Mouse (Mus musculus) thymus, adult 2 months (tissue): ENCODE results near the gene Wdhd1.

Experiments
- CTCF ChIP-seq: fragments of 200-500 bp; IDR thresholded peaks from 2 replicates; pipeline ENCODE4 v1.5.1; 2012; ENCODE audit warnings: mild to moderate bottlenecking, control low read depth, low read length, moderate library complexity, borderline replicate concordance; ENCODE audit not compliant: control insufficient read depth, poor library complexity, insufficient read depth; ENCODE audit errors: extremely low read depth
- POLR2A ChIP-seq: fragments of 200-500 bp; IDR thresholded peaks from 2 replicates; pipeline ENCODE4 v1.6.1; 2012; ENCODE audit warnings: mild to moderate bottlenecking, low read length, control low read depth, moderate library complexity; ENCODE audit not compliant: control insufficient read depth, poor library complexity, insufficient read depth; ENCODE audit errors: extremely low read depth

DNA sequence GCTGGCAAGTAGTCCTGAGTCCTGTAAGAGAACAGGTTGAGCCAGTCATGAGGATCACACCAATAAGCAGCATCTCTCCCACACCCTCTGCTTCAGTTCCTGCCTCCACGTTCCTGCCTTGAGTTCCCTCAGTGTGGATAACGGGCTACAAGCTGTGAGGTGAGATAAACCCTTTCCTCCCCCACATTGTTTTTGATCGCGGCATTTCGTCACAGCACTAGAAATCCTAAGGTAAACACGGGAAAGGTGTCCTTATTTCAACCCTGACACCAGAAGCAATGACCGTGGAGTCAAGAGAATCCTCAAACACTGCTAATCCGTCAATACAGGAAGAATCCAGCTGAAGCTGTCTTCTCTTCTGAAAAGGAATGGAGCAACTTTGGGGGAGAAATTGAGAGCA is 79.9 kb downstream of the Wdhd1 start:
- TF ChIP-seq CTCF (no peak), POLR2A (no peak)
